Mouse (Mus musculus) layer of hippocampus, adult 9-10 months (tissue): Measurements from ENCODE around the gene C2cd3.

Experiments used
- DNase-seq: peaks from one replicate; pipeline ENCODE4 v3.0.0; 2022; ENCODE audit warnings: low spot score

C2cd3 gene

DNA sequence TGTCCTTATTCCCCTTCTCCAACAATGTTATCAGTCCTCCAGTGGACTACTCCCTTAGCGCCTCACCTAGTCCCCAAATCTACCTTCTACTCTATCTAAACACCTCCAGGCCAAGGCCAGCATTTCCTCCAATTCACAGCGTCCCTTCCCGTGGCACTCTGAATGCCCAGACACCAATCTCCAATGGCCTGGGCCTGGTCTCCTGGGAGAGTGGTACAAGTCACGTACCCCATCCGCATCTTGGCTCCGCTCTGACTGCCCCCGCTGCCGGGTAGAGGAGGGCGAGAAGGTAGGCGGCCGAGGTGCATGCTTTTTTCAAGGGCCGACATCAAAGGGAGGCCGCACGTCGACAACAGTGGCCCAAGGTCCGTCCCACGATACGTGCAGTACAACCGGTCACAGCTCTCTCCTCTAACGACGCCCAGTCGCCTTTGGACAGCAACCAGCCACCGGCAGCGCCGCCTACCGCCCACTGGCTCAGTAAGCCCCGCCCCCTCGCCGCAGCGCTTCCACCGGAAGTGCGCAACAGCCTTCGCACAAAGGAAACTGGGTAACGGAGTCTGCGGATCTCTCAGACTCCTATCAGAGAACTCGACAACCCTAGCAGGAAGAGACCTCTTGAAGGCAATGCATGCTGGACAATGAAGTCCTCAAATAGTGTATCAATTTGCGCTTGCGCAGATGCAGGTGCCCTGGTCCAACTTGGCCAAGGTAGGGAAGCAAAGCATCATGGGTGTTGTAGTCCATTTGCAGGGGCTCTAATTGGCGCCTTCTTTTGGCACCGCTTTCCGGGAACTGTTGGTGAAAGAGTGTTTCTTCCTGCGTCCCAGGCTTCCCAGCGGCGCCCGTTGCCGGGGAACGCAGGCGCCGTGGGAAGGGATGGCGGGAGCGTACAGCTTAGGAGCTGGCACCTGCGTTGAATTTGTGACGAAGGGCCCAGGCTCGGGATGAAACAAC lies at the start of gene C2cd3, which contains the start of gene Ppme1:
Gene C2cd3, plus strand, starts transcription at position 739 of the 957 bp plus-strand sequence.
Gene Ppme1, minus strand, starts transcription at position 813 of the 957 bp plus-strand sequence.
- peak; percentile 99 for DNase-seq

- no peak for DNase-seq
Measured at GRCm38 (mm10) chr7:100323721-100324120, 48.3 kb upstream of the C2cd3 start.

GRCm38 (mm10) chr7:100325482-100325881 lies 46.6 kb upstream of the C2cd3 start:
- DNase-seq, result peak; percentile 38

- DNase-seq, result no peak
Measured at GRCm38 (mm10) chr7:100327514-100327913, 44.5 kb upstream of the C2cd3 start.

GRCm38 (mm10) chr7:100328636-100329035 lies 43.4 kb upstream of the C2cd3 start:
- DNase-seq, result no peak

- DNase-seq, result no peak
Measured at GRCm38 (mm10) chr7:100331269-100331668, 40.8 kb upstream of the C2cd3 start.

DNA sequence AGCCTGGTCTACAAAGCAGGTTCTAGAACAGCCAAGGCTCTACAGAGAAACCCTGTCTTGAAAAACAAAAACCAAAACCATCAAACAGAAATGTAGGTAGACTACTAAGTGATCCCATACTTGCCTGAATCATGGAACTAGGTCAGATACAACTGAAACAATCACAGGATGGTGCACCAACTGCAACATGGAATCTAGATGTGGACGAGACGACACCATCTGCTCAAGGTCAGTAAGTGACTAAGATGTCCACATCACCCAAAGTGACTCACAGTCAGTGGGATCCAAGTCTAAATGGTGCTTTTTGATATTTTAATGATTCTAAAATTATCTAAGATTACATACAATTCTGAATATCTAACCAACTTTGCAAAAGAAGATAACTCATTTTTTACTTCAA lies 36.1 kb upstream of the C2cd3 start:
- no peak for DNase-seq

DNA sequence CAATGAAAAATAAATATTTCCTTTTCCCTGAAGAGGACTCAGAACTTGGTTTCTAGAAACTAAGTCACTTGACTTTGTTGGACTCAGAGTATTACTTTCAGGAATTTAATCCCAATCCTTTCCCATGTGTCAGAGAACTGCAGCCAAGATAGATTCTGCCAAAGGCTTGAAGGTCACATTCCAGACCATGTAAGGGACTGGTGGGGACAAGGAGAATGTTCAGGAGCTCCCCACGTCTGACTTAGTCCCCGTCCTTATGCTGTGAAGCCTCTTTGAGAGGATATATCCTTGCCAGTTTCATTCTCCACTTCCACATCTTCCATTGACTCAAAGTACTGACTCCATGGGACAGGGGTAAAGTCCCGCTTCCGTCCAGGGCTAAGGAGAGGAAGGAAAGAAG lies 17.0 kb upstream of the C2cd3 start:
- no peak for DNase-seq

- no peak for DNase-seq
Measured at GRCm38 (mm10) chr7:100356324-100356723, 15.7 kb upstream of the C2cd3 start.

- no peak for DNase-seq
Measured at GRCm38 (mm10) chr7:100356768-100357167, 15.3 kb upstream of the C2cd3 start.

DNA sequence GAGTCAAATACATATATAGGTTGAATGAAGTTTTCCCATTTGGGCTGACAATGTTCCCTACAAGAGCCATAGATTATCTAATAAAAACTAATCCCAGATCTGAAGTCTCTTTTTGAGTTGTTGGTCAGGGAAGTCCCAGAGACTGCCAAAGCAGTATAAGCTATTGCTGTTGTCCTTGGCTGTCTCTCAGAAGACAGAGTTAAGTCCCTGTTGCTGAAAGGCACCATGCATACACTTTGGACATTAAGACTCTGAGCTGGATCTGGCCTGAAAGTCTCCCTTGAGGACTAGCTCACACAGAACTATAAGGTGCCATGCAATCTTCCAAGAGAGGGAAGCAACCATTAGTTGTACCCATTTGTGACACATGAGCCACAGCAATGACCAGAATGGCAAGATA lies 14.2 kb upstream of the C2cd3 start:
- DNase-seq, result no peak

- no peak for DNase-seq
Measured at GRCm38 (mm10) chr7:100363162-100363561, 8.9 kb upstream of the C2cd3 start.

- no peak for DNase-seq
Measured at GRCm38 (mm10) chr7:100364888-100365287, 7.1 kb upstream of the C2cd3 start.

- no peak for DNase-seq
Measured at GRCm38 (mm10) chr7:100372452-100372980, 483 bp downstream of the C2cd3 start.

DNA sequence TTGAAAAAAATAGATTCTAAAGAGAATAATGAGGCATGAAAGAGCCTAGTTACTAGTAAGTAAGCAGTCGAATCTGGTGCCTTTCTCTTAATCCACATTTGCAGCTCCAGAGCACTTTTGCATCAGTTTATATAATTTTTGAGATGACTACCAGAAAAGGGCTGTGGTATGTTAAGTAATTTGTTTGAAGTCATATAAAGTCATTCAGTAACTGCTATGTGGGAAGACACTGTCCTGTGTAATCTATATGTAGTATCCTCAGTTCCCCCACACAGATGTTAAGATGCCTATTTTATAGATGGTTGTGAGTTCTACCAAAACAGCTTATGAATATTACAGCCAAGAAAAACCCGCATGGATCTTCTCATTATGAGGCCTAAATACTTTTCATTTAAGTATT lies 6.2 kb downstream of the C2cd3 start:
- no peak for DNase-seq

DNA sequence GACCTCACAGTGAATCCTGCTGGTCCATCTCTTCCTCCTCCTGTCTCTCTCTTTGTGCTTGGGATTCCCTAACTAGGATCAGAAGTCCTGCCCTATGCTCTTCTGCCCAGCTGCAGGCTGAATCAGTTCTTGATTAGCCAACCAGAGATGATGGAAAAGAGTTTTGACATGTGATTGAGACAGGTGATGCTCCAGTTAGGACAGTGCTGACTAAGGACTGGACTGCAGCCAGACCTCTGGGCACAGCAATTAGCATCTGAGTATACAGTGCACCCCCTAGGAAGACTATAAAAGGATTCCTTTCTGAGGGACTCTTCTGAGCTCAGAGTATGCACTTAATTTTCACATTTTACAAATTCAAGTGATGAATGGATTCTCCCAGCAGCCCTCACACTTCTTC lies 9.1 kb downstream of the C2cd3 start:
- no peak for DNase-seq

DNA sequence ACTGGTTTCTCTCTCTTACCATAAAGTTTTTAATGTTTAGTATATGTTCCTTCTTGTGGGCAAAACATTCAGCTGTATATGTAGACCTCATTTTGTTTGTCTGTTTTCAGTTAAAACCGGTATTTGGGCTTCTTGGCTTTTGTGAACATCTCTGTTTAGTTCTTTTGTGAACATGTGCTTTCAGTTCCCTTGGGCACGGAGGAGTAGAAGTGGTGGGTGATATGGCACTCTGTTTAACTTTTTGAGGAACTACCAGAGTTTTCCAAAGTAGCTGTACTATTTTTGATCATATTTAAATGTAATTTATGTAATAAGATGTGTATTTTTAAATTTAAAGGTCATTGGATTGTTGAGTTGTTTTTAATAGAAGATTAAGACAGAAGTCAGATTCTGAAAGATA lies 11.2 kb downstream of the C2cd3 start:
- DNase-seq, result no peak

- DNase-seq, result no peak
Measured at GRCm38 (mm10) chr7:100388174-100388573, 16.1 kb downstream of the C2cd3 start.

DNA sequence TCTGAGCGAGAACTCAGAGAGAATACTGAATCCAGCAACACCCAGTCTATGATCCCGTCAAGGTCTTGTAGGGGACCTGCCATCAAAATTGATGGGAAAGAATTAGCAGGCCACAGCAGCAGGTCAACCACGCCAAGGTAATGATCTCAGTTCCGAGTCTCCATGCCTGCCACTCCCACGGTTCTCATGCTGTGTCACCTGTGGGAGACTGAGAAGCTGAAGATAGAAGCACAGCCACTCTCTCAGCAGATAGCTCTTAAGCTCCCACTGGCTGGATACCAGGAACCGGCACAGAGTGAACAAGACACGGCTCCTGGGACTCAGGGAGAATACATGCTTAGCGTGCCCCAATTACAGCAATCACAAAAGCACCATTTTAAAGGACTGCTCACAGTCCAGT lies 18.1 kb downstream of the C2cd3 start:
- DNase-seq, result no peak

GRCm38 (mm10) chr7:100392265-100392664 lies 20.2 kb downstream of the C2cd3 start:
- DNase-seq, result no peak

GRCm38 (mm10) chr7:100399231-100399913 lies 27.3 kb downstream of the C2cd3 start:
- DNase-seq, result no peak

DNA sequence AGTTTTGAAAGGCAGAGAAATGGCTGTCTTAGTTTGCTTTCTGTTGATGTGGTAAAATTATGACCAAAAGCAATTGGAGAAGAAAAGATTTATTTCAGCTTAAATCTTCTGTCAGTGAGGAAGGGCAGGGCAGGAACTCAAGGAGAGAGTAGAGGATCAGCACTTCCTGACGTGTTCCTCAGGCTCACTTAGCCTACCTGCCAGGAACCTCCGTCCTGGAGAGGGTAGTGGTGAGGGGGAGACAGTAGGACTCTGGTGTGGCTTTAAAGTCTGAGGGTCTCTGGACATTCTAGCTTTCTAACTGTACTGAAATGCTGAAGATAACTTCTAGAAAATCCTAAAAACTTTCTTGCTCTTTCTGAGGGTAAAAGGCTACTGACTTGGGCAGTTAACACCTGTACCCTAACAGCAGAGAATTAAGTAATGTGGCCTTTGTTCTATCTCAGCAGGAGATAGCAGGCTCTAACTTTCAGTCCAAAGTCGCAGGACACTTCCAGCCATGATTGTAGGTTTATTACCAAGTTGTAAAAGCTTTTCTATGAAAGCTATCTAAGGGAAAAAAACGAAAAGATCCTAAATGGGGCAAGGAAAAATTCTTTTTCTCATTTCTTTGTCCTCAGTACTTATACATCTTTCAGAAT lies 29.0 kb downstream of the C2cd3 start:
- no peak for DNase-seq
